In the genomic region with DNA sequence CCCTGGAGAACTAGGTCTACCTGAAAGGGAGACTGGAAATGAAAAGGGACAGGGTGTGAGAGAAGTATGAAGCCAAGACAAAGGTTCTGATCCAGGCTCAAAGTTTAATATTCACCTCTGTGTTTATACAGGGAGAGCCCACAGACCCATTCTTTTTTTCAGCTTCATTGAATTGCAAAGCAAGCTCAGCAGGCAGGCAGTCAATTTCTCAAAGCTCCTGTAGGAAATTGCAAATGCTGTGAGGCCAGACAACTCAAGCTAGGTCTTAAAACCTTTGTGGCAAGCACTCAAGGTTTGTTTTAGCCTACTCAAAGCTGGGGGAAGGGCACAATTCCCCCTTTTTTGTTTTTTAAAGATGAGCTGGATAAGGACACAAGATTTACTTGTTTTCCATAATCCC, we compare ENCODE assay signal across 26 mouse cellular contexts. TPM values are rescaled to one million over a fixed set of nuclear protein-coding genes. Genes with fewer than 3 reads are reported as not detected.
DNase-seq lines count a peak whose midpoint lies in the region; TF ChIP-seq lines count a peak whose summit lies in the region.
"Had no signal": no experiment of that assay in that cellular context is flagged by ENCODE, and none has a peak within 500 bp of the region (broad histone marks: within the 10 kb centered on the region; RNA-seq: fewer than 3 reads in every experiment).

No protein-coding gene starts in this region.

- no peaks in the 10 kb centered on the region for H3K27me3 ChIP-seq in kidney, adult 2 months (replicated peaks; ENCODE audit: control insufficient read depth, insufficient read depth, low read length)
- H3K27me3 ChIP-seq: embryonic facial prominence, embryonic 13.5 days; embryonic facial prominence, embryonic 15.5 days; forebrain, embryonic 12.5 days had no signal

- H3K4me3 ChIP-seq in kidney, adult 2 months (ENCODE audit: insufficient read depth, low read depth, low read length): no peak overlapping the region
- H3K4me3 ChIP-seq: embryonic facial prominence, embryonic 13.5 days; embryonic facial prominence, embryonic 15.5 days; erythroblast, embryonic 14.5 days; forebrain, embryonic 10.5 days; forebrain, embryonic 12.5 days had no signal

- TF ChIP-seq CTCF in kidney, adult 2 months (conservative IDR thresholded peaks at IDR 0.05; ENCODE audit: insufficient read depth, insufficient read length, low read depth, low read length): no peak

- no peaks in the 10 kb centered on the region for H3K36me3 ChIP-seq in kidney, adult 2 months (ENCODE audit: control insufficient read depth, insufficient read depth, low read length)
- H3K36me3 ChIP-seq: embryonic facial prominence, embryonic 13.5 days; embryonic facial prominence, embryonic 15.5 days; forebrain, embryonic 10.5 days; forebrain, embryonic 12.5 days had no signal

- peak; percentile 57 for DNase-seq in kidney, adult 2 months
- DNase-seq in kidney, postnatal 14 days: no peak
- peak; percentile 68 for DNase-seq in R1 (ENCODE audit: low read depth, low spot score)
- no peak for DNase-seq in retina, postnatal 1 day
- DNase-seq in B cell, adult 2 months: no peak
- DNase-seq: adrenal gland, adult 2 months; adrenal gland, postnatal 10 days; adrenal gland, postnatal 25 days; cerebellum, adult 11 months; cerebellum, adult 18-20 months; cerebellum, adult 8-10 months; cerebellum, adult 9-11 months; cerebellum, postnatal 14 days; cerebellum, postnatal 36 days; embryo, embryonic 11 days had no signal

- H3K27ac ChIP-seq in kidney, adult 2 months (ENCODE audit: insufficient read depth, low read depth, low read length): no peak overlapping the region
- H3K27ac ChIP-seq: embryonic facial prominence, embryonic 13.5 days; embryonic facial prominence, embryonic 15.5 days; forebrain, embryonic 10.5 days; forebrain, embryonic 12.5 days had no signal

- H3K4me1 ChIP-seq in kidney, adult 2 months (ENCODE audit: control insufficient read depth, insufficient read depth, low read length): peaks cover 2% of the 10 kb centered on the region; the same call in 1 of the 2 replicates
- H3K4me1 ChIP-seq: embryonic facial prominence, embryonic 13.5 days; embryonic facial prominence, embryonic 15.5 days; forebrain, embryonic 12.5 days had no signal

- no peak for TF ChIP-seq POLR2A in kidney, adult 2 months (IDR thresholded peaks at IDR 0.05; ENCODE audit: low read depth, low read length)

RNA-seq across cellular contexts. Expression of a gene that starts 8.6 kb away (rescaled TPM):
- 980 and 1,120 TPM in 2 replicates for polyA plus RNA-seq in kidney, adult 2 months (2012; rRNA removed)
- polyA plus RNA-seq: adrenal gland, adult 2 months; brain, embryonic 14.5 days; C2C12; embryonic facial prominence, embryonic 11.5 days; embryonic facial prominence, embryonic 13.5 days; erythroblast, embryonic 14.5 days; forebrain, embryonic 10.5 days; forebrain, embryonic 12.5 days; forebrain, embryonic 14.5 days; forebrain, embryonic 16.5 days; frontal cortex, adult 2 months had no signal

RNA-seq across cellular contexts. Expression of a gene that starts 22.3 kb away (rescaled TPM):
- polyA plus RNA-seq in kidney, adult 2 months (2012; rRNA removed): 1.4 and 2.2 TPM in 2 replicates
- polyA plus RNA-seq: adrenal gland, adult 2 months; C2C12; embryonic facial prominence, embryonic 11.5 days; embryonic facial prominence, embryonic 13.5 days; embryonic facial prominence, embryonic 15.5 days; erythroblast, embryonic 14.5 days; forebrain, embryonic 10.5 days; forebrain, embryonic 12.5 days; forebrain, embryonic 16.5 days; frontal cortex, adult 2 months had no signal

RNA-seq across cellular contexts. Expression of a gene that starts 26.3 kb away (rescaled TPM):
- 78.2 and 91.7 TPM in 2 replicates for polyA plus RNA-seq in kidney, adult 2 months (2012; rRNA removed)
- polyA plus RNA-seq: brain, embryonic 14.5 days; C2C12; embryonic facial prominence, embryonic 11.5 days; embryonic facial prominence, embryonic 13.5 days; embryonic facial prominence, embryonic 15.5 days; erythroblast, embryonic 14.5 days; forebrain, embryonic 10.5 days; forebrain, embryonic 12.5 days; forebrain, embryonic 14.5 days; forebrain, embryonic 16.5 days had no signal

Comparison
In these comparisons a context has a peak if more than half of its experiments do, and no peak if none do; other contexts are left out.
1. DNase-seq: peak in kidney, adult 2 months (single experiment) and R1 (single experiment); none in kidney, postnatal 14 days (single experiment), retina, postnatal 1 day (single experiment) and B cell, adult 2 months (0 of 2).